Mouse (Mus musculus) intestine, embryonic 15.5 days (tissue): ENCODE measurements around the gene Parp3. TPM values are rescaled to one million over a fixed set of nuclear protein-coding genes. Genes with fewer than 3 reads are reported as not detected.

Source experiments
- ATAC-seq: fragments of 200-750 bp; cut with Nextera tagmentation; 2 replicates; pipeline ENCODE4 v1.8.0; 2017; ENCODE audit warnings: moderate TSS enrichment, moderate library complexity
- H3K27ac ChIP-seq: fragments of 300-500 bp; sonication (generic); 2 replicates; pipeline ENCODE4 v1.5.1; 2015; ENCODE audit warnings: mild to moderate bottlenecking, inconsistent platforms
- H3K27me3 ChIP-seq: fragments of 300-500 bp; sonication (generic); replicated peaks from 2 replicates; pipeline ENCODE4 v1.6.1; 2015; ENCODE audit warnings: inconsistent platforms
- H3K36me3 ChIP-seq: fragments of 300-500 bp; sonication (generic); 2 replicates; pipeline ENCODE4 v1.6.1; 2015; ENCODE audit warnings: inconsistent platforms
- H3K4me1 ChIP-seq: fragments of 300-500 bp; sonication (generic); replicated peaks from 2 replicates; pipeline ENCODE4 v1.6.1; 2015; ENCODE audit warnings: inconsistent platforms
- H3K4me2 ChIP-seq: fragments of 300-500 bp; sonication (generic); replicated peaks from 2 replicates; pipeline ENCODE4 v1.6.1; 2015; ENCODE audit warnings: mild to moderate bottlenecking, inconsistent platforms
- H3K4me3 ChIP-seq: fragments of 300-500 bp; sonication (generic); replicated peaks from 2 replicates; pipeline ENCODE4 v1.5.1; 2015; ENCODE audit warnings: inconsistent platforms
- H3K9ac ChIP-seq: fragments of 300-500 bp; sonication (generic); 2 replicates; pipeline ENCODE4 v1.6.1; 2015; ENCODE audit warnings: inconsistent platforms
- H3K9me3 ChIP-seq: fragments of 300-500 bp; sonication (generic); 2 replicates; pipeline ENCODE4 v1.6.1; 2016; ENCODE audit warnings: inconsistent platforms
- WGBS: fragments of 180-500 bp; shearing (Covaris S2); methylation state at CpG from one replicate; pipeline ENCODE4 v1.1.7; 2015; 5-methylcytosine and 5-hydroxymethylcytosine counted together
- polyA plus RNA-seq: library from polyadenylated mRNA; unstranded; fragments of >200 nt; fragmentation: Nextera tagmentation; extraction: Ambion mirVana; gene quantifications from 2 replicates; pipeline ENCODE4 v1.2.1, GENCODE M21; 2015

The Parp3 gene
- polyA plus RNA-seq, 1 experiment from 2014 or later: 2.5 TPM

- H3K4me3 ChIP-seq: peak within 1 kb of the TSS; percentile 66
- H3K9ac ChIP-seq: peak within 1 kb of the TSS; percentile 74
- peaks cover 72% of the 10 kb centered on the region for H3K4me1 ChIP-seq
- H3K9me3 ChIP-seq: no peaks in the 10 kb centered on the region
- no peaks in the 10 kb centered on the region for H3K27me3 ChIP-seq
- peak; percentile 78 for ATAC-seq
- H3K4me2 ChIP-seq: peak within 1 kb of the TSS; percentile 93
- under 1% methylated on average over 33 of the region's 74 CpGs for WGBS
- peak within 1 kb of the TSS; percentile 84 for H3K27ac ChIP-seq
- no peaks in the 10 kb centered on the region for H3K36me3 ChIP-seq
Observed at GRCm38 (mm10) chr9:106453271-106454070, 23.3 kb downstream of the Parp3 start, which contains the start of gene Pcbp4. Gene Pcbp4 (plus strand): TSS chr9:106453291.

- H3K9ac ChIP-seq: 0 out of 2 replicates have a peak overlapping the region, but pooled peaks have one; percentile 10
- ATAC-seq: no peak; the same call in 1 of the 2 replicates
- H3K27me3 ChIP-seq: no peaks in the 10 kb centered on the region
- peak overlapping the region; percentile 93 for H3K4me2 ChIP-seq
- H3K36me3 ChIP-seq: no peaks in the 10 kb centered on the region
- H3K9me3 ChIP-seq: no peaks in the 10 kb centered on the region
- H3K4me1 ChIP-seq: peaks cover 78% of the 10 kb centered on the region
- WGBS: 8% methylated on average over 7 of the region's 7 CpGs
- peak overlapping the region; percentile 66 for H3K4me3 ChIP-seq
- H3K27ac ChIP-seq: peak overlapping the region; percentile 84
Observed at GRCm38 (mm10) chr9:106452821-106453220, 23.9 kb downstream of the Parp3 start.

- Histone ChIP-seq H3K27me3 (no peaks in the 10 kb centered on the region), H3K36me3 (no peaks in the 10 kb centered on the region), H3K9me3 (no peaks in the 10 kb centered on the region), H3K27ac (no peak overlapping the region), H3K4me1 (peaks cover 81% of the 10 kb centered on the region), H3K4me2 (peak overlapping the region; percentile 93), H3K9ac (no peak overlapping the region), H3K4me3 (peak overlapping the region; percentile 66; the same call in 1 of the 2 replicates)
- WGBS: 37% methylated on average over 6 of the region's 6 CpGs
- no peak for ATAC-seq
Observed at GRCm38 (mm10) chr9:106452351-106452750, 24.4 kb downstream of the Parp3 start.

- Histone ChIP-seq H3K36me3 (no peaks in the 10 kb centered on the region), H3K4me3 (no peak overlapping the region), H3K4me2 (no peak overlapping the region), H3K27ac (no peak overlapping the region), H3K9me3 (no peaks in the 10 kb centered on the region), H3K27me3 (no peaks in the 10 kb centered on the region), H3K4me1 (peaks cover 79% of the 10 kb centered on the region), H3K9ac (no peak overlapping the region)
- no peak for ATAC-seq
- WGBS: 54% methylated on average over 2 of the region's 2 CpGs
Observed at GRCm38 (mm10) chr9:106451899-106452298, 24.9 kb downstream of the Parp3 start.

GRCm38 (mm10) chr9:106451298-106451697, 25.5 kb downstream of the Parp3 start:
- H3K9me3 ChIP-seq: no peaks in the 10 kb centered on the region
- WGBS: 65% methylated on average over 11 of the region's 11 CpGs
- H3K4me2 ChIP-seq: no peak overlapping the region
- H3K4me3 ChIP-seq: no peak overlapping the region
- ATAC-seq: no peak
- H3K27ac ChIP-seq: no peak overlapping the region
- peaks cover 77% of the 10 kb centered on the region for H3K4me1 ChIP-seq
- no peaks in the 10 kb centered on the region for H3K36me3 ChIP-seq
- H3K9ac ChIP-seq: no peak overlapping the region
- H3K27me3 ChIP-seq: no peaks in the 10 kb centered on the region

- Histone ChIP-seq H3K4me1 (peaks cover 77% of the 10 kb centered on the region), H3K9ac (no peak overlapping the region), H3K27me3 (no peaks in the 10 kb centered on the region), H3K27ac (no peak overlapping the region; the same call in none of the 2 replicates), H3K36me3 (no peaks in the 10 kb centered on the region), H3K9me3 (no peaks in the 10 kb centered on the region), H3K4me2 (peak overlapping the region; percentile 41), H3K4me3 (0 out of 2 replicates have a peak overlapping the region, but pooled peaks have one; percentile 2)
- WGBS: 7% methylated on average over 9 of the region's 9 CpGs
- ATAC-seq: no peak
Observed at GRCm38 (mm10) chr9:106450661-106451060, 26.1 kb downstream of the Parp3 start.

- 90% methylated on average over 8 of the region's 8 CpGs for WGBS
- H3K9ac ChIP-seq: peak overlapping the region; percentile 11; the same call in 1 of the 2 replicates
- peaks cover 77% of the 10 kb centered on the region for H3K4me1 ChIP-seq
- ATAC-seq: no peak
- no peaks in the 10 kb centered on the region for H3K36me3 ChIP-seq
- H3K9me3 ChIP-seq: no peaks in the 10 kb centered on the region
- no peak overlapping the region for H3K4me3 ChIP-seq
- no peaks in the 10 kb centered on the region for H3K27me3 ChIP-seq
- H3K4me2 ChIP-seq: 0 out of 2 replicates have a peak overlapping the region, but pooled peaks have one; percentile 41
- no peak overlapping the region; the same call in 1 of the 2 replicates for H3K27ac ChIP-seq
Observed at GRCm38 (mm10) chr9:106449947-106450346, 26.8 kb downstream of the Parp3 start.

- H3K27me3 ChIP-seq: no peaks in the 10 kb centered on the region
- under 1% methylated on average over 23 of the region's 23 CpGs for WGBS
- no peaks in the 10 kb centered on the region for H3K36me3 ChIP-seq
- H3K9me3 ChIP-seq: no peaks in the 10 kb centered on the region
- peak overlapping the region; percentile 53 for H3K9ac ChIP-seq
- peaks cover 69% of the 10 kb centered on the region for H3K4me1 ChIP-seq
- H3K27ac ChIP-seq: peak overlapping the region; percentile 49
- peak overlapping the region; percentile 50 for H3K4me3 ChIP-seq
- ATAC-seq: peak; percentile 66
- peak overlapping the region; percentile 84 for H3K4me2 ChIP-seq
Observed at GRCm38 (mm10) chr9:106448498-106449031, 28.2 kb downstream of the Parp3 start.

GRCm38 (mm10) chr9:106447951-106448350, 28.8 kb downstream of the Parp3 start:
- 32% methylated on average over 9 of the region's 9 CpGs for WGBS
- Histone ChIP-seq H3K9me3 (no peaks in the 10 kb centered on the region), H3K4me2 (peak overlapping the region; percentile 84), H3K4me3 (peak overlapping the region; percentile 45), H3K36me3 (no peaks in the 10 kb centered on the region), H3K9ac (peak overlapping the region; percentile 53), H3K4me1 (peaks cover 65% of the 10 kb centered on the region), H3K27ac (peak overlapping the region; percentile 49), H3K27me3 (no peaks in the 10 kb centered on the region)
- ATAC-seq: peak; percentile 7; the same call in 1 of the 2 replicates

- Histone ChIP-seq H3K4me2 (peak within 1 kb of the TSS; percentile 84), H3K27ac (peak within 1 kb of the TSS; percentile 49), H3K36me3 (no peaks in the 10 kb centered on the region), H3K4me1 (peaks cover 60% of the 10 kb centered on the region), H3K4me3 (peak within 1 kb of the TSS; percentile 50), H3K9me3 (no peaks in the 10 kb centered on the region), H3K9ac (peak within 1 kb of the TSS; percentile 53), H3K27me3 (no peaks in the 10 kb centered on the region)
- under 1% methylated on average over 24 of the region's 24 CpGs for WGBS
- peak; percentile 90 for ATAC-seq
Observed at GRCm38 (mm10) chr9:106447348-106447747, 29.4 kb downstream of the Parp3 start, which contains the start of the genes Abhd14b and Abhd14a. Gene Abhd14b (plus strand): TSS chr9:106447459. Gene Abhd14a (minus strand): TSS chr9:106447678.

- Histone ChIP-seq H3K9ac (no peak overlapping the region), H3K4me1 (peaks cover 39% of the 10 kb centered on the region), H3K9me3 (no peaks in the 10 kb centered on the region), H3K27me3 (no peaks in the 10 kb centered on the region), H3K27ac (no peak overlapping the region), H3K4me3 (no peak overlapping the region), H3K4me2 (no peak overlapping the region), H3K36me3 (no peaks in the 10 kb centered on the region)
- WGBS: 71% methylated on average over 4 of the region's 4 CpGs
- ATAC-seq: no peak
Observed at GRCm38 (mm10) chr9:106444836-106445235, 31.9 kb downstream of the Parp3 start.

- Histone ChIP-seq H3K4me3 (no peak overlapping the region), H3K9me3 (no peaks in the 10 kb centered on the region), H3K27ac (no peak overlapping the region), H3K27me3 (no peaks in the 10 kb centered on the region), H3K36me3 (no peaks in the 10 kb centered on the region), H3K9ac (no peak overlapping the region), H3K4me2 (no peak overlapping the region), H3K4me1 (peaks cover 31% of the 10 kb centered on the region)
- 78% methylated on average over 5 of the region's 5 CpGs for WGBS
- no peak for ATAC-seq
Observed at GRCm38 (mm10) chr9:106442680-106443079, 34.1 kb downstream of the Parp3 start.
